Mouse (Mus musculus) ES-E14 (cell line): ENCODE measurements at regions not wholly inside any gene's neighbourhood (a gene's known extent, or its start where the extent isn't known, plus 50 kb on each side); places are given as distances from the start of the nearest gene placed in this dataset.

ENCODE experiments used
- CHD2 ChIP-seq: IDR thresholded peaks from 2 replicates; pipeline ENCODE4 v1.6.1; 2014; ENCODE audit warnings: mild to moderate bottlenecking, low read depth, low read length, inconsistent platforms
- HCFC1 ChIP-seq: IDR thresholded peaks from 2 replicates; pipeline ENCODE4 v1.6.1; 2012; ENCODE audit warnings: low read length, inconsistent platforms, borderline replicate concordance; ENCODE audit not compliant: insufficient read depth
- MAFK ChIP-seq: IDR thresholded peaks from 2 replicates; pipeline ENCODE4 v1.6.1; 2014; ENCODE audit warnings: mild to moderate bottlenecking, low read depth, low read length, inconsistent platforms; ENCODE audit not compliant: insufficient read depth
- ZC3H11A ChIP-seq: IDR thresholded peaks from 2 replicates; pipeline ENCODE4 v1.6.1; 2012; ENCODE audit warnings: low read depth, mild to moderate bottlenecking, inconsistent platforms, low read length, borderline replicate concordance
- ZNF384 ChIP-seq: IDR thresholded peaks from 2 replicates; pipeline ENCODE4 v1.6.1; 2012; ENCODE audit warnings: low read depth, low read length, inconsistent platforms

GRCm38 (mm10) chr14:55345091-55345490, 123.3 kb downstream of the Dhrs2 start:
- no peak for TF ChIP-seq ZNF384
- TF ChIP-seq HCFC1, result no peak
- TF ChIP-seq ZC3H11A, result no peak
- no peak for TF ChIP-seq CHD2
- TF ChIP-seq MAFK, result no peak
